Mouse (Mus musculus) hematopoietic stem cell, adult 5-6 weeks (primary cell): ENCODE results near the gene Srsy. TPM values are rescaled to one million over a fixed set of nuclear protein-coding genes. Genes with fewer than 3 reads are reported as not detected.
"Not testable (repeated sequence)": the region's sequence is repeated elsewhere in the genome, so short reads cannot be mapped to it uniquely, and the experiment has no call there.

Experiments
- ATAC-seq, 2 experiments: fragments of 125-278 bp in 1 of 2; replicated peaks in 1 of 2; 2 replicates each; pipeline ENCODE4 v1.8.0; 2016 to 2017; ENCODE audit warnings: inconsistent platforms in 2 of 2, mild to moderate bottlenecking in 2 of 2, moderate number of reproducible peaks in 2 of 2, low read depth in 1 of 2, moderate TSS enrichment in 1 of 2; ENCODE audit not compliant: low FRiP score in 2 of 2, poor library complexity in 2 of 2, severe bottlenecking in 2 of 2, insufficient read depth in 1 of 2, low TSS enrichment in 1 of 2
- total RNA-seq: library from RNA; stranded (forward); fragments of 172-1452, 232-1000 nt; gene quantifications from 2 replicates; pipeline ENCODE4 v1.2.3, GENCODE M21; 2017

Gene Srsy
- not detected in 2 replicates for total RNA-seq

DNA sequence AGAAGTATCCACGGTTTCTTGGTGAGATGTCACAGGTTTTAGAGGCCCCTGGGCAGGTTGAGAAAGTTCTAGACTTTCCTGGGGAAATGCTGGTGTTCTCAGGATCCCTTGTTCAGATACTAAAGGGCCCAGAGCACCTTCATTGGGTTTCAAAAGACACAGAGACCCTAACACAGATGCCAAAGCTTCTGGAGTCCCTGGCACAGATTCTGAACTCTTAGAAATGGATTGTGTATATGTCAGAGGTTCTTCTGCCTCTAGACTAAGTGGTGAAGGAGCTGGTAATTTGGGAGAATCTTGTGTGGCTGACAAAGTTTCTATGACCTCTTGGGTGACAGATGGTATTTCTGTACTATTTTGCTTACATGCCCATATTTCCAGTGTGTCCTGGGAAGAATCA, at the start of gene Srsy:
TSS of gene Srsy (minus strand) at position 101 of the 400 bp plus-strand sequence.
- not testable (repeated sequence) for ATAC-seq

Other genes with a start within 250 kb of the Srsy start
- gene Gm21904, start 91.1 kb downstream of the Srsy start, total RNA-seq, result not detected in 2 replicates
- gene Gm20772, start 62.6 kb downstream of the Srsy start, total RNA-seq, result not detected in 2 replicates
- not detected in 2 replicates for gene Gm20831, start 62.6 kb downstream of the Srsy start, total RNA-seq
- gene Gm21764, start 124.5 kb upstream of the Srsy start, total RNA-seq, result not detected in 2 replicates
- not detected in 2 replicates for gene Ssty1, start 151.8 kb upstream of the Srsy start, total RNA-seq